Mouse (Mus musculus) forebrain, embryonic 16.5 days (tissue): Measurements from ENCODE around the gene Gmds. TPM values are rescaled to one million over a fixed set of nuclear protein-coding genes. Genes with fewer than 3 reads are reported as not detected.

Experiments used
- ATAC-seq: fragments of 200-750 bp; cut with Nextera tagmentation; 2 replicates; pipeline ENCODE4 v1.8.0; 2017; ENCODE audit warnings: mild to moderate bottlenecking, moderate library complexity
- H3K27ac ChIP-seq: fragments of 300-500 bp; sonication (generic); 2 replicates; pipeline ENCODE4 v1.5.1; 2014; ENCODE audit warnings: low read length, control low read depth
- H3K27me3 ChIP-seq: fragments of 300-500 bp; sonication (generic); replicated peaks from 2 replicates; pipeline ENCODE4 v1.6.1; 2014; ENCODE audit warnings: low read length; ENCODE audit not compliant: control insufficient read depth, insufficient read depth
- H3K36me3 ChIP-seq: fragments of 300-500 bp; sonication (generic); 2 replicates; pipeline ENCODE4 v1.6.1; 2014; ENCODE audit not compliant: control insufficient read depth, insufficient read depth
- H3K4me1 ChIP-seq: fragments of 300-500 bp; sonication (generic); replicated peaks from 2 replicates; pipeline ENCODE4 v1.6.1; 2014; ENCODE audit warnings: low read length; ENCODE audit not compliant: control insufficient read depth, insufficient read depth
- H3K4me2 ChIP-seq: fragments of 300-500 bp; sonication (generic); 2 replicates; pipeline ENCODE4 v1.6.1; 2014; ENCODE audit warnings: mild to moderate bottlenecking, low read length, control low read depth
- H3K4me3 ChIP-seq: fragments of 300-500 bp; sonication (generic); replicated peaks from 2 replicates; pipeline ENCODE4 v1.5.1; 2014; ENCODE audit warnings: mild to moderate bottlenecking, low read length, control low read depth
- H3K9ac ChIP-seq: fragments of 300-500 bp; sonication (generic); replicated peaks from 2 replicates; pipeline ENCODE4 v1.6.1; 2014; ENCODE audit warnings: low read depth, low read length, control low read depth
- H3K9me3 ChIP-seq: fragments of 300-500 bp; sonication (generic); 2 replicates; pipeline ENCODE4 v1.6.1; 2016; ENCODE audit warnings: low read length; ENCODE audit not compliant: control insufficient read depth
- WGBS: fragments of 180-500 bp; shearing (Covaris S2); extraction: QIAGEN DNeasy Blood & Tissue Kit; methylation state at CpG from one replicate; pipeline ENCODE4 v1.1.7; 2014; 5-methylcytosine and 5-hydroxymethylcytosine counted together
- polyA plus RNA-seq: library from polyadenylated mRNA; unstranded; fragments of >200 nt; fragmentation: Nextera tagmentation; extraction: Ambion mirVana; gene quantifications from 2 replicates; pipeline ENCODE4 v1.2.1, GENCODE M21; 2015

The Gmds gene
- polyA plus RNA-seq, 1 experiment from 2014 or later: 35.8 TPM

DNA sequence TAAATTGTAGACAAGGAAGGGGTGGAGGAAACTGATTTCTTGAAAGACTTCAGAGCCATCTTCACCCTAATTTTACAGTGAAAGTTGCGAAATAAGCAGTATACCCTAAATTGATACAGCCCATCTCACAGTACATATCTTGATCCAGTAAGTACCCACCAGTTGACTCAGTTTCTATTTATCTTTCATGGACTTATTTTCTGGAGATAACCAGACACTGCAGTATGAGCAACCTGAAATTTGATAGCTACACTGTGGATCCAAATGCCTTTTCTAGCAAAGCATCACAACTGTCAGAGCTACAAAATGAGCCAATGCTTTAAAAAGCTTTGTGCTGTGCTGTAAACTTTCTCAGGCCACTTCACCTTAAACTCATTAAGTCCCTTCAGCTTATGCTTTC is 159.9 kb downstream of the Gmds start:
- H3K4me1 ChIP-seq: peaks cover 3% of the 10 kb centered on the region
- H3K9me3 ChIP-seq: no peaks in the 10 kb centered on the region
- WGBS: 92% methylated on average over 1 of the region's 1 CpGs
- H3K4me2 ChIP-seq: no peak overlapping the region
- H3K36me3 ChIP-seq: no peaks in the 10 kb centered on the region
- no peak overlapping the region for H3K27ac ChIP-seq
- no peak for ATAC-seq
- no peak overlapping the region for H3K4me3 ChIP-seq
- H3K9ac ChIP-seq: no peak overlapping the region
- H3K27me3 ChIP-seq: no peaks in the 10 kb centered on the region

DNA sequence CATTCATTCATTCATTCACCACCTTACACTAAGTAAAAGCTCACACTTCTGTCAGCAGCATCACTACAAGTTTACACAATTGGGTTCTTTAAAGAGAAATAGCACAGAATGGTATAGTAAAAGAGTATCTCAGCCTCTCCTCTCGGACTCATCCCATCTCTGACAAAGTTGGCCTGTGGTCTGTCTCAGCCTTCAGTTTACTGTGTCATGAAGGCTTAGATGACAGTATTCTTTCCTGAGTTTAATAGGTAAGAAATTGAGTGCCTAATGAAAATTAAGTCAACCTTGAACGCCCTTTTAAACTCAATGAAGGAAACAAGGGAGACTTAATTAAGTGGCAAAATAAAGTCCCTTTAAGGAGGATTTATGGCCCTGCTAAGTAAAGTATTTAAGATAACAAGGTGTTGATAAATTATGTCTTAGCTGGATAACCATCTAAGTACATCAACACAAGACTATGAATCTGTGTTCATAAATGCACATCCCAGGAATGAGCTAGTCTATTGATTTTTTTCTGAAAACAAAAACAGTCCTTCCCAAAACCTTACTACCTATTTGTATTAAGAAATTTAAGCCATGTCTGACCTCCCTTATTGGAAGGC is 160.6 kb downstream of the Gmds start:
- no peak for ATAC-seq
- Histone ChIP-seq H3K4me2 (no peak overlapping the region), H3K4me3 (no peak overlapping the region), H3K27ac (no peak overlapping the region), H3K27me3 (no peaks in the 10 kb centered on the region), H3K36me3 (no peaks in the 10 kb centered on the region), H3K4me1 (peaks cover 3% of the 10 kb centered on the region), H3K9me3 (no peaks in the 10 kb centered on the region), H3K9ac (no peak overlapping the region)
- 57% methylated on average over 2 of the region's 2 CpGs for WGBS

DNA sequence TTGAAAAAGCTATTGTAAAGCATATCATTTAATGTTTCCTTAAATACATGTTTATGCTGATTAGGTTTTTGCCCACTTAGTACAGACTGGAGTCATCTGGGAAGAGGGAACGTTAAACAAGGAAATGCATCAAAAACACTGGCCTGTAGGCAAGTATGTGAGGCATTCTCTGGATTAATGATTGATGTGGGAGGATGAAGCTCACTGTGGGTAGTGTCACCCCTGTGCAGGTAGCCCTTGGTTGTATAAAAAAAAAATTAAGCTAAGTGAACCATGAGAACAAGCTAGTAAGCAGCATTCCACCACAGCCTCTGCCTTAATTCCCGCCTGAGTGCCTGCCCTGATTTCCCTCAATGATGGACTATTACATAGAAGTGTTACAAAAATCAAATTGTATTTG is 163.5 kb downstream of the Gmds start:
- no peaks in the 10 kb centered on the region for H3K36me3 ChIP-seq
- WGBS: 83% methylated on average over 2 of the region's 2 CpGs
- no peaks in the 10 kb centered on the region for H3K27me3 ChIP-seq

GRCm38 (mm10) chr13:32169173-32169572 is 169.4 kb downstream of the Gmds start:
- Histone ChIP-seq H3K4me2 (no peak overlapping the region), H3K27ac (no peak overlapping the region), H3K36me3 (no peaks in the 10 kb centered on the region), H3K4me3 (no peak overlapping the region), H3K9me3 (no peaks in the 10 kb centered on the region), H3K9ac (no peak overlapping the region), H3K4me1 (no peaks in the 10 kb centered on the region), H3K27me3 (no peaks in the 10 kb centered on the region)
- no peak for ATAC-seq
- 46% methylated on average over 5 of the region's 5 CpGs for WGBS

More for the DNA sequence above, 163.5 kb downstream of the Gmds start:
- H3K27ac ChIP-seq: no peak overlapping the region
- no peak overlapping the region for H3K4me3 ChIP-seq
- no peak overlapping the region for H3K4me2 ChIP-seq
- no peak overlapping the region for H3K9ac ChIP-seq
- no peak for ATAC-seq
- peaks cover 1% of the 10 kb centered on the region for H3K4me1 ChIP-seq
- H3K9me3 ChIP-seq: no peaks in the 10 kb centered on the region

DNA sequence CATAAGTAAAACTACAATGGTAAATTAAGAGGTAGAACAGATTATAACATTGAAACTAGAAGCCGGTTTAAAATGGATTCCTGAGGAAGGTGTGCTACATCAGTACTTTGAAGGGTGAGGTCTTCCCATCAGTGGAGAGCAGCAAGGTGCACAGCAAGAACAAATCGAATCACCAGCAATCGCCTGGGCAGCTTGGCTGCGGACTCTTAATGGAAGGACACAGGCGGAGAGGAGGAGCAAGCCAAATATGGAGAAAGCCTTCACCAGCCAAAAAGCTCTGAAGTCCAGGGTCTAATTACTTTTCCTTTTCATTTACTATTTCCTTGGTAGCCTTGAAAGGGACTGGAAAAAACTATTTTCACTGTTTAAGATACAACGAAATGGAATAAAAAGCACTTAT is 170.7 kb downstream of the Gmds start:
- Histone ChIP-seq H3K9ac (no peak overlapping the region), H3K27me3 (no peaks in the 10 kb centered on the region), H3K36me3 (no peaks in the 10 kb centered on the region), H3K4me1 (no peaks in the 10 kb centered on the region), H3K4me2 (no peak overlapping the region), H3K9me3 (no peaks in the 10 kb centered on the region), H3K4me3 (no peak overlapping the region), H3K27ac (no peak overlapping the region)
- WGBS: 82% methylated on average over 6 of the region's 6 CpGs
- ATAC-seq: no peak

DNA sequence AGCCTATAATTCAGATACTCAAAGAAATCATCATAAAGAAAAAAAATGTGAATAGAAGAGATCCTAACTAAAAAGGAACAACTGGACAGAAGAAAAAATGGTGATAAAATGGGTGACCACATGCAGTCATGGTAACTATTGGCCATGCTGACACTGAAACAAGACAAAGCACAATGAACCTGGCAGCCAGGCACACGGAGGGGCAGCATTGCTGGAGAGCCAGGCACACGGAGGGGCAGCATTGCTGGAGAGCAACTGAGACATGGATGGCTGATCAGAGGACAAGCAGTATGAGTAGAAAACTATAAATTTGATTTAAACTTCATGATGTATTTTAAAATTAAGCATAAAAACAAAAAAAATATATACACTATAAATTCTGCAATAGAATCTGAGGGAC is 173.0 kb downstream of the Gmds start:
- Histone ChIP-seq H3K36me3 (no peaks in the 10 kb centered on the region), H3K9ac (no peak overlapping the region), H3K4me3 (no peak overlapping the region), H3K4me1 (no peaks in the 10 kb centered on the region), H3K4me2 (no peak overlapping the region), H3K9me3 (no peaks in the 10 kb centered on the region), H3K27ac (no peak overlapping the region), H3K27me3 (no peaks in the 10 kb centered on the region)
- 51% methylated on average over 2 of the region's 2 CpGs for WGBS
- ATAC-seq: no peak

DNA sequence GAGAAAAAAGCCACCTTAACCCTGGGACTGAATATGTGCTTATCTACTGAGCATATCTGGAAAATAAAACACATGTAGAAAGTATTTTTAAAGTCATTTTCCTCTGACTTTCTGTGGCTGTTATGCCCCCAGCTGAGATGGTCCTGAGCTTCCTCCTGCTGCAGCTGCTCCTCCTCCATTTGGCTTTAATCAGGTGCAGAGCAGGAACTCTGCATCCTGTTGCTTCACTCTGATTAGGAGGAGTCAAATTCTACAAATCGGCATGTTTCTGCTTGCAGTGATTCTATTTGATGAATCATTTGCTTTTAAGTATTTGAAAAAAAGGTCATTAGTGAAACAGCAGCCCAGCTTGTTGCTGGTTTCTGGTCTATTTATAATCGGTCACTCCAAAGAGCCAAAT is 177.0 kb downstream of the Gmds start:
- Histone ChIP-seq H3K9me3 (no peaks in the 10 kb centered on the region), H3K27ac (no peak overlapping the region), H3K36me3 (no peaks in the 10 kb centered on the region), H3K4me1 (no peaks in the 10 kb centered on the region), H3K27me3 (no peaks in the 10 kb centered on the region), H3K4me3 (no peak overlapping the region), H3K9ac (no peak overlapping the region), H3K4me2 (no peak overlapping the region)
- 53% methylated on average over 2 of the region's 2 CpGs for WGBS
- no peak for ATAC-seq

DNA sequence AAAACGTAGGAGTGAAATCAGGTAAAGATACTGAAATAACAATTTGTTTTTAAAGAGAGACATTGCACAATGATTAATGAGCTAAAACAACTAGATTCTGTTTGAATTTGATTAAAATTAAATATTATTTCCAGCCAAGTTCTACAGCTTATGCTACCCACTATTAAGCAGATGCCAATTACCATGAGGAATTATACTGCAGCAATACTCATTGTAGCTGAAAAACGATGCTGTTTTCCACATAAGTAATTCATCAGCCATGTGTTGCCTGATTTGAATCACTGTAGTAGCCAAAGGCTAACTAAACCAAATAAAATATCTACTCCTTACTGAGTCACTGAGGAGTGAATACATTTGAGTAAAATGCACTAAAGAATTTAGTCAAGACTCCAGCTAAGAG is 180.3 kb downstream of the Gmds start:
- Histone ChIP-seq H3K27me3 (no peaks in the 10 kb centered on the region), H3K9me3 (no peaks in the 10 kb centered on the region), H3K4me2 (no peak overlapping the region), H3K36me3 (no peaks in the 10 kb centered on the region), H3K4me1 (no peaks in the 10 kb centered on the region), H3K27ac (no peak overlapping the region), H3K4me3 (no peak overlapping the region), H3K9ac (no peak overlapping the region)
- ATAC-seq: peak; percentile 71
- 42% methylated on average over 2 of the region's 2 CpGs for WGBS

DNA sequence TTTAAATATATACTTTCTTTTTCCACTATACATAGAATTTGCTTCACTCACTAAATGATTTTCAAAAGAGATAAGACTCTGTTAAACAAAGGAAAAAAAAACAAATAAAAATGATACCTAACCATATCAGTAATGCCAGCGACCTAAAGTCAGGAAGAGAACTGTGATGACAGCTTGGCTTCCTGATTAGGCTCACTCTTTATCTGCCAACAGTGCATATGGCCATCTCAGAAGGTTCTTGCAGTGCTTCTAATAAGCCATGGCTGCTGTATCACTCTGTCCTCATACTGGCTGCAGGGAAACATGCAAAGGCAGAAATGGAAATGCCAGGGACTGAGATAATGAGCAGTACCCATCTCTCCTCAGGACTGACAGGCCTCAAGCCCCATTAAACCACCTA is 192.6 kb downstream of the Gmds start:
- H3K9me3 ChIP-seq: no peaks in the 10 kb centered on the region
- H3K36me3 ChIP-seq: no peaks in the 10 kb centered on the region
- H3K4me3 ChIP-seq: no peak overlapping the region
- H3K27me3 ChIP-seq: no peaks in the 10 kb centered on the region
- H3K9ac ChIP-seq: no peak overlapping the region
- H3K4me2 ChIP-seq: no peak overlapping the region
- WGBS: 71% methylated on average over 1 of the region's 1 CpGs
- H3K27ac ChIP-seq: no peak overlapping the region
- H3K4me1 ChIP-seq: no peaks in the 10 kb centered on the region
- no peak for ATAC-seq

- Histone ChIP-seq H3K4me2 (no peak overlapping the region), H3K36me3 (no peaks in the 10 kb centered on the region), H3K4me1 (no peaks in the 10 kb centered on the region), H3K27me3 (no peaks in the 10 kb centered on the region), H3K4me3 (no peak overlapping the region), H3K9me3 (no peaks in the 10 kb centered on the region), H3K27ac (no peak overlapping the region), H3K9ac (no peak overlapping the region)
- no peak for ATAC-seq
- 75% methylated on average over 2 of the region's 2 CpGs for WGBS
These were observed 193.4 kb downstream of the Gmds start for GRCm38 (mm10) chr13:32145179-32145578.
